Mouse (Mus musculus): ENCODE measurements around the gene Fgfr2. TPM values are rescaled to one million over a fixed set of nuclear protein-coding genes. Genes with fewer than 3 reads are reported as not detected.
A peak's percentile ranks its signal among the peaks of the same experiment; 100 is the strongest.

Fgfr2 gene
- polyA plus RNA-seq, 1 experiment from 2014 or later: 47.9 TPM

DNA sequence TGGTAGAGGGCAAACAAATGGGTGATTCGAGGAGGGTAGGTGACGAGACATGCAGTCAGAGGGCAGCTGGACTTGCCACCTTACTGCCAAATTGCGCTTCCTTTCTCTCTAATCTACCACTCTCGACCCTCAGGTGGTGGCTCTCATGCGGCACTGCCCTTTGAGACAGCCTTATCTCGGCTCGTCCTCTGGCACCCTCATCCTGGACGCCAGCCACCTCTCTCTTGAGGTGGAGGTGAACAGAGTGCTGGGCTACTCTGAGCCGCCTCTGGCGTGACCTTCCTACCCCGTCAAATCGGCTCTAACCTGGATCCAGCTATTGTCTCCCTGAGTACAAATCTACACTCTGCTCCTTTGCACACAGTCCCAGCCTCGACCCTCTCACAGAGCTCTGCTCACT lies 344.5 kb downstream of the Fgfr2 start:
- no peaks in the 10 kb centered on the region for H3K9me3 ChIP-seq (replicated peaks)
- peaks cover 53% of the 10 kb centered on the region for H3K36me3 ChIP-seq (ENCODE audit: poor library complexity, severe bottlenecking)
- no peak for ATAC-seq
- H3K27me3 ChIP-seq: no peaks in the 10 kb centered on the region
- peaks cover 40% of the 10 kb centered on the region for H3K4me1 ChIP-seq
- H3K4me2 ChIP-seq: no peak overlapping the region
- H3K4me3 ChIP-seq: no peak overlapping the region
- WGBS: 95% methylated on average over 13 of the region's 13 CpGs
- H3K27ac ChIP-seq: no peak overlapping the region
- no peak overlapping the region for H3K9ac ChIP-seq

DNA sequence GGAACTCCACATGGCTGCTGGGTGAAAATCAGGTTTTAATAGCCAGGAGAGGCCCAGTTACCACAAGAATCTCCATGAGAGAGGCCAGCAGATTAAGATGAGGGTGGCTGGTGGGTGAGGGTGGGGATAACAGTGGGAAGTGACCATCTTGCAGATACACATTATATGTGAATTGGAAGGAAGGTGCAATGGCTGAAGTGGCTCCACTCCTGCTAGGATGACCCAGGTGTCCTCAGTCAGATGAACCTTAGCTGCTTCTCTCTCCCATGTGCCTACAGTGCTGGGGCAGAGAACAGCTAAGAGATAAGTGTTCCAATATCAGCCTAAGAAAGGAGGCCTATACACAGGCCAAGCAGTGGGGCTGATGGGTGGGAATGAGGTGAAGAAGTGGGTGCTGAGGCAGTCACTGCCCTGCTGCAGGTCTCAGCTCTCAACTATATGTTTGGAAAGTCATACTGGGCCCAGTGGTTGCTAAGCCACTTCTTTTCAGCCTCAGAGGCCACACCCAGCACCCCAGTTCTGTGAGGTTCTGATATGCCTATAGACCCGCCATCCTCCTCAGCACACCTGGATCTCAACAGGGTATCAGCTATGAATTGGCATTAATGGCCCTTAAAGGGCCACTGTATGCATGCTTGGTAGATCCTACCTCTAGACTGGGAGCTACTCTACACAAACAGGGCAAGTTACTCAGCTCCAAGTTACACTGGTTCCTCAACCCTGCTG lies 345.3 kb downstream of the Fgfr2 start:
- peaks cover 40% of the 10 kb centered on the region for H3K4me1 ChIP-seq
- no peaks in the 10 kb centered on the region for H3K9me3 ChIP-seq (replicated peaks)
- no peaks in the 10 kb centered on the region for H3K27me3 ChIP-seq
- no peak overlapping the region for H3K9ac ChIP-seq
- H3K27ac ChIP-seq: no peak overlapping the region
- ATAC-seq: no peak
- H3K4me2 ChIP-seq: no peak overlapping the region
- H3K36me3 ChIP-seq (ENCODE audit: poor library complexity, severe bottlenecking): peaks cover 58% of the 10 kb centered on the region
- no peak overlapping the region for H3K4me3 ChIP-seq
- 82% methylated on average over 1 of the region's 1 CpGs for WGBS

DNA sequence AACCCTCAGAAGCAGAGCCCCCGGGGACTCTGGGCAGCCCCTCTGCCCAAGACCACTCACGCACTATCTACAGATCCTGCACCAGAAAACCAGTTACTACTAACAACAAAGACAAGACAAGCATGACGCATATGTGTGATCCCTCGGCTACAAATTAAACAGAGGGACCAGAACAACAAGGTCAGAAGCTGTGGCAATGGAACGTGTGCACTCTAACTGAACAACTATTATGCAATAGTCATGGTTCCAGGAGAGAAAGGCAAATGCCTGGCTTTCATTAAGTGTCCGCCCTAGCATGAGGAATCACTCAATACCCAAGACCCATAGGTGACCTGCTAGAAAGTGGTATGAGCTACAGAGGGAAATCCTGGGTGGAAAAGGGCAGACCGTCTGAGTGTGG lies 346.0 kb downstream of the Fgfr2 start:
- Histone ChIP-seq H3K4me1 (peaks cover 37% of the 10 kb centered on the region), H3K4me3 (no peak overlapping the region), H3K9ac (no peak overlapping the region), H3K36me3 (ENCODE audit: poor library complexity, severe bottlenecking) (peaks cover 60% of the 10 kb centered on the region), H3K9me3 (replicated peaks) (no peaks in the 10 kb centered on the region), H3K27ac (no peak overlapping the region), H3K4me2 (no peak overlapping the region), H3K27me3 (no peaks in the 10 kb centered on the region)
- WGBS: 91% methylated on average over 7 of the region's 7 CpGs
- ATAC-seq: no peak

DNA sequence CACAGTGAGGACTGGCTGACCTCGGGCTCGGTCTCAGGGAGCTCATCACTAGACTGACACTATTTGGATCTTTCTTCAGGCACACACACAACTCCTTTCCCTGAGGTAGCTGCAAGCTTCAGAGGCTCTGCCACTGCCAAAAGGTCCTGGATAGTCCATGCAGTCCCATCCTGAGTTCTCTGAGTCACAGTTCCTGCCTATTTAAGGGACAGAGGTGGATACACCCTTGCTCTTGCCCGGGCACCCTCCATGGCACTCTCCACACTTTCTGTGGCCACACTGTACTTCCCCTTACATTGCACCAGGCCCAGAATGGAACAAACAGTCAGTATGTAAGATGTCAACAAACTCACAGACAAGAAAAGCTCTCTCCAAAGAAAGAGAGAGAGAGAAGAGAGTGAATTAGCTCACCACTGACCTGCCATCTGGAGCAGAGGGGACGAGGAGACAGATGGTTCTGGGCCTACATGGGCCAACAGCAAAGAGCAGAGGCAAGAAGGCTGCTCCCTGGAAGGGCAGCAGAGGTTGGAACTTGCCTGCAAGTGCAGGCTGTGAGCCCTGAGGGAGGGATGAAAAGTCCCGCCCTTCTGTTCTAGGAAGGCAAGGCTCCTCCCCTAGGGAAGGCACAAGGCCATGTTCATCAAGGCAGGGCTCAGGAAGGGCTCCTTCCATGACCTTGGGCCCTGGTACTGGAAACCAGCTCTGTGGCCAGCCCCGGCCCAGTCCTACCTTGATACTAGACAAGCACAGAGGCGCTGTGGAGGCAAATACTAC lies 346.6 kb downstream of the Fgfr2 start:
- Histone ChIP-seq H3K9me3 (replicated peaks) (no peaks in the 10 kb centered on the region), H3K4me1 (peaks cover 36% of the 10 kb centered on the region), H3K27ac (no peak overlapping the region), H3K4me3 (no peak overlapping the region), H3K4me2 (no peak overlapping the region), H3K27me3 (no peaks in the 10 kb centered on the region), H3K9ac (no peak overlapping the region), H3K36me3 (ENCODE audit: poor library complexity, severe bottlenecking) (peaks cover 65% of the 10 kb centered on the region)
- 89% methylated on average over 7 of the region's 7 CpGs for WGBS
- ATAC-seq: no peak

DNA sequence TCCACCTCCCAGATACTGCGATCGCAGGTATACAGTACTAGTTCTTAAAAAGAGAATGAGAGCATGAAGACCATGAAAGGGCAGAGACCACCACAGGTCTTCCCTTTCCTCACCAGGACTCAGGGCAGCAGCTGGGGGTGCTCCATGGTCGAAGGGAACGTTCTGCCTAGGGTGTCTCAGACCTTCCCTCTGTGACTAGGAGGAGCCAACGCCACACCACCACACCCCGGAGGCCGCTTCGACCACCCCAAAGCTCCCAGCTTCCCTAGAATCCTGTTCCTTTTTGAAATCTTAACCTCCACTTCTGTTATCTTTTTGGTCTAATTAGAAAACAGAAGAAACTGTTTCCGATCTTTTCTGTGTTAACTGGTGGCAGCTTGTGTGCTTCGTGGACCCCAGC lies 347.2 kb downstream of the Fgfr2 start:
- WGBS: 93% methylated on average over 10 of the region's 10 CpGs

GRCm38 (mm10) chr7:132775333-132775732 lies 347.8 kb downstream of the Fgfr2 start:
- WGBS: 92% methylated on average over 5 of the region's 5 CpGs
- no peak for ATAC-seq
- H3K36me3 ChIP-seq (ENCODE audit: poor library complexity, severe bottlenecking): peaks cover 76% of the 10 kb centered on the region

More for the DNA sequence above, 347.2 kb downstream of the Fgfr2 start:
- Histone ChIP-seq H3K27me3 (no peaks in the 10 kb centered on the region), H3K9ac (no peak overlapping the region), H3K27ac (no peak overlapping the region), H3K9me3 (replicated peaks) (no peaks in the 10 kb centered on the region), H3K4me3 (no peak overlapping the region), H3K4me2 (no peak overlapping the region), H3K4me1 (peaks cover 33% of the 10 kb centered on the region), H3K36me3 (ENCODE audit: poor library complexity, severe bottlenecking) (peaks cover 70% of the 10 kb centered on the region)
- no peak for ATAC-seq

DNA sequence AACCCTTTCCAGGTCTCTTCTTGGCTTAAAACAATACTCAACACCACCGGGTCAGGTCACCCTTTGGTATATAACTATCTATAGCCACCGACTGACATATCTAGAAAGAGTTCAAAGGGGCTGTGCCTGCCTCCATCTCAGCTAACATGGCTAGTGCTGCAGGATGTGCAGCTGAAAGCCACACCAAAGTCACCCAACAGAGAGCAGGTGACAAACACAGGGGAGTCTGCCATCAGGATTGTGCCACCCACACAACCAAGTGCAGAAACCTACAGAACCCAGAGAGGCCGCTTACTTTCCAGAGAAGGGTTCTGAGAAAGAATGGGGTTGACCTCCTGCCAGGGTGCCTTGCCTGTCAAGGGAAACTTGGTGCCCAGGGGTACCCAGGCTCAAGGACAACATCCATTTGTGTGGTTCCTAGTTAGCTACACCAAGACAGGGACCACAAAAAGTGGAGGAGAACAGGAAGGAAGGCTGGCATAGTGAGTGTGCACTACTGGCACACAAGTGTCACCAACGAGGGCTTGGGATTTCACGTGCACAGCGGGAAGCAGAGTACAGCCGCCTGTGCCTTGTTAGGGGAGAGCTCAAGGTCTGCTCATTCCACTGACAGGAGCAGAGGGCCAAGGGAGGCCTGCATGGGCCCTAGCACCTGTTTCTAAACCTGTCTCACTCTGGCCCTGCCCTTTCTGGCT lies 350.0 kb downstream of the Fgfr2 start:
- no peaks in the 10 kb centered on the region for H3K27me3 ChIP-seq
- ATAC-seq: no peak
- H3K4me3 ChIP-seq: no peak overlapping the region
- H3K9me3 ChIP-seq (replicated peaks): no peaks in the 10 kb centered on the region
- 90% methylated on average over 7 of the region's 7 CpGs for WGBS
- no peak overlapping the region for H3K4me2 ChIP-seq
- peaks cover 82% of the 10 kb centered on the region for H3K36me3 ChIP-seq (ENCODE audit: poor library complexity, severe bottlenecking)
- no peak overlapping the region for H3K9ac ChIP-seq
- peaks cover 37% of the 10 kb centered on the region for H3K4me1 ChIP-seq
- no peak overlapping the region for H3K27ac ChIP-seq

More at GRCm38 (mm10) chr7:132775333-132775732, 347.8 kb downstream of the Fgfr2 start:
- no peak overlapping the region for H3K4me2 ChIP-seq
- H3K9ac ChIP-seq: no peak overlapping the region
- no peak overlapping the region for H3K27ac ChIP-seq
- H3K9me3 ChIP-seq (replicated peaks): no peaks in the 10 kb centered on the region
- no peak overlapping the region for H3K4me3 ChIP-seq
- H3K27me3 ChIP-seq: no peaks in the 10 kb centered on the region
- H3K4me1 ChIP-seq: peaks cover 27% of the 10 kb centered on the region

DNA sequence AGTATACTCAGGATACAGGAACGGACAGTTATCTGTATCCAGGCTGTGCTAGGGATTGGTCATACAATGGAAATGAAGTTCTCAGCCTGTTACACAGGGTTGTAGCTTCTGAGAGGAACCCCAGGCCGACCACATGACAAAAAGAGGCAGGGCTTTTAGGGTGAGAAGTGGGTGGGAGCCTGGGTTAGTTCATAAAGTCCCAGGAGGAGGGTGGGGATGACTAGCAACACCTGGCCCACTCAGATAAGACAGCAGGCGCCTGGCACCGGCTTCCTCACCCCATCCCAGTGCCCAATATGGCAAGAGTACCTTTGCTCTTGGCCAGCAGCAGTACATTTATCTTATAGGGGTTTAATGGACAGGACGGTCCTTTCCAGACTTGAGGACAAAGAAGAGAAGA lies 350.7 kb downstream of the Fgfr2 start:
- H3K36me3 ChIP-seq (ENCODE audit: poor library complexity, severe bottlenecking): peaks cover 76% of the 10 kb centered on the region
- H3K27ac ChIP-seq: no peak overlapping the region
- ATAC-seq: no peak
- H3K4me2 ChIP-seq: no peak overlapping the region
- no peaks in the 10 kb centered on the region for H3K9me3 ChIP-seq (replicated peaks)
- peaks cover 44% of the 10 kb centered on the region for H3K4me1 ChIP-seq
- 91% methylated on average over 5 of the region's 5 CpGs for WGBS
- H3K27me3 ChIP-seq: no peaks in the 10 kb centered on the region
- no peak overlapping the region for H3K4me3 ChIP-seq
- no peak overlapping the region for H3K9ac ChIP-seq

GRCm38 (mm10) chr7:132768498-132769344 lies 354.4 kb downstream of the Fgfr2 start:
- no peak for ATAC-seq
- H3K4me3 ChIP-seq: no peak overlapping the region
- H3K4me2 ChIP-seq: no peak overlapping the region
- H3K36me3 ChIP-seq (ENCODE audit: poor library complexity, severe bottlenecking): peaks cover 47% of the 10 kb centered on the region
- H3K4me1 ChIP-seq: peaks cover 63% of the 10 kb centered on the region
- H3K9ac ChIP-seq: no peak overlapping the region
- no peaks in the 10 kb centered on the region for H3K27me3 ChIP-seq
- peak overlapping the region; percentile 83 for H3K27ac ChIP-seq
- no peaks in the 10 kb centered on the region for H3K9me3 ChIP-seq (replicated peaks)
- WGBS: 84% methylated on average over 12 of the region's 12 CpGs

- Histone ChIP-seq H3K4me1 (peaks cover 63% of the 10 kb centered on the region), H3K9ac (no peak overlapping the region), H3K36me3 (ENCODE audit: poor library complexity, severe bottlenecking) (peaks cover 48% of the 10 kb centered on the region), H3K9me3 (replicated peaks) (no peaks in the 10 kb centered on the region), H3K4me3 (no peak overlapping the region), H3K4me2 (peak overlapping the region; percentile 24; the same call in 1 of the 2 replicates), H3K27me3 (no peaks in the 10 kb centered on the region), H3K27ac (peak overlapping the region; percentile 83)
- peak; percentile 64 for ATAC-seq
- WGBS: 62% methylated on average over 4 of the region's 4 CpGs
These were observed 355.2 kb downstream of the Fgfr2 start for GRCm38 (mm10) chr7:132767999-132768370.

GRCm38 (mm10) chr7:132767233-132767998 lies 355.7 kb downstream of the Fgfr2 start:
- peak overlapping the region; percentile 24 for H3K4me2 ChIP-seq
- no peak overlapping the region for H3K9ac ChIP-seq
- H3K9me3 ChIP-seq (replicated peaks): no peaks in the 10 kb centered on the region
- H3K4me3 ChIP-seq: no peak overlapping the region
- H3K36me3 ChIP-seq (ENCODE audit: poor library complexity, severe bottlenecking): peaks cover 46% of the 10 kb centered on the region
- no peaks in the 10 kb centered on the region for H3K27me3 ChIP-seq
- peak; percentile 89 for ATAC-seq
- peak overlapping the region; percentile 83 for H3K27ac ChIP-seq
- H3K4me1 ChIP-seq: peaks cover 63% of the 10 kb centered on the region
- WGBS: 12% methylated on average over 12 of the region's 12 CpGs

All from forebrain, embryonic 13.5 days (tissue).